Mouse (Mus musculus) small intestine, adult 2 months (tissue): ENCODE results near the gene Ankfy1.

Source experiments
- CTCF ChIP-seq: fragments of 200-500 bp; IDR thresholded peaks from 2 replicates; pipeline ENCODE4 v1.5.1; 2012; ENCODE audit warnings: low read depth, mild to moderate bottlenecking, control low read depth, inconsistent platforms, low read length, moderate library complexity, mixed read lengths; ENCODE audit not compliant: insufficient replicate concordance, insufficient read length; ENCODE audit errors: extremely low read depth
- POLR2A ChIP-seq: fragments of 200-500 bp; IDR thresholded peaks from 2 replicates; pipeline ENCODE4 v1.6.1; 2012; ENCODE audit warnings: low read depth, mild to moderate bottlenecking, control low read depth, inconsistent platforms, low read length, moderate library complexity

DNA sequence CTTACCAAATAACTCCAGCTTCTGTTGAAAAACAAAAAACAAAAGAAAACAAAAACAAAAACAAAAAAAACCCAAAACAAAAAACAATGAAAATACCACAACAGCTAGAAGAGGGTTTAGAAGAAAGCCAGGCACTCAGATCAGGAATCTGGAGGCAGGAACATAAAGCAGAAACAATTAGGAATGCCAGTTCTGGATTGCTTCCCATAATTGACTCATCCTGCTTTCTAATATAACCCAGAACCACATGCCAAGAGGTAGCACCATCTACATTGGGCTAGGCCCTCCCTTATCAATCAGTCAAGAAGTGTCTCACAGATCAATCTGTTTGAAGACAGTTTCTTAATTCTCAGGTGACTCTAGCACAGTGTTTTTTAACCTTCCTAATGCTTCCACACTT, 9.1 kb upstream of the Ankfy1 start:
- TF ChIP-seq CTCF (no peak), POLR2A (no peak)
